Mouse (Mus musculus): ENCODE measurements around the gene Ccdc137. TPM values are rescaled to one million over a fixed set of nuclear protein-coding genes. Genes with fewer than 3 reads are reported as not detected.
A peak's percentile ranks its signal among the peaks of the same experiment; 100 is the strongest.

The Ccdc137 gene
- polyA plus RNA-seq, 1 experiment from 2014 or later = 33.8 TPM

GRCm38 (mm10) chr11:120508290-120508870 lies 50.5 kb downstream of the Ccdc137 start:
- no peak overlapping the region for H3K27ac ChIP-seq (ENCODE audit: low read depth, low read length)
- ATAC-seq (replicated peaks; ENCODE audit: low FRiP score) = no peak
- no peak overlapping the region for H3K4me3 ChIP-seq (ENCODE audit: low read depth, low read length)
- WGBS = 89% methylated on average over 9 of the region's 9 CpGs
- H3K9ac ChIP-seq (ENCODE audit: low read length) = no peak overlapping the region
- H3K27me3 ChIP-seq (ENCODE audit: control insufficient read depth, insufficient read depth, low read length) = no peaks in the 10 kb centered on the region
- no peaks in the 10 kb centered on the region for H3K36me3 ChIP-seq (ENCODE audit: control insufficient read depth, insufficient read depth, low read length)
- no peaks in the 10 kb centered on the region for H3K9me3 ChIP-seq (ENCODE audit: control insufficient read depth, low read length)
- H3K4me1 ChIP-seq (replicated peaks; ENCODE audit: control insufficient read depth, insufficient read depth, low read length) = peaks cover 5% of the 10 kb centered on the region; the same call in 1 of the 2 replicates
- no peak overlapping the region for H3K4me2 ChIP-seq (ENCODE audit: low read depth, low read length, severe bottlenecking)
- no peak for DNase-seq (ENCODE audit: low spot score)

GRCm38 (mm10) chr11:120509940-120510339 lies 52.0 kb downstream of the Ccdc137 start:
- Histone ChIP-seq H3K4me2 (ENCODE audit: low read depth, low read length, severe bottlenecking) (no peak overlapping the region), H3K9ac (ENCODE audit: low read length) (no peak overlapping the region; the same call in 1 of the 2 replicates), H3K27ac (ENCODE audit: low read depth, low read length) (0 out of 2 replicates have a peak overlapping the region, but pooled peaks have one; percentile 9), H3K36me3 (ENCODE audit: control insufficient read depth, insufficient read depth, low read length) (no peaks in the 10 kb centered on the region), H3K4me1 (replicated peaks; ENCODE audit: control insufficient read depth, insufficient read depth, low read length) (peaks cover 5% of the 10 kb centered on the region; the same call in 1 of the 2 replicates), H3K4me3 (ENCODE audit: low read depth, low read length) (no peak overlapping the region), H3K27me3 (ENCODE audit: control insufficient read depth, insufficient read depth, low read length) (no peaks in the 10 kb centered on the region), H3K9me3 (ENCODE audit: control insufficient read depth, low read length) (no peaks in the 10 kb centered on the region)
- no peak for ATAC-seq (replicated peaks; ENCODE audit: low FRiP score)
- WGBS = 33% methylated on average over 4 of the region's 4 CpGs
- no peak for DNase-seq (ENCODE audit: low spot score)

GRCm38 (mm10) chr11:120510375-120511030 lies 52.6 kb downstream of the Ccdc137 start:
- H3K4me2 ChIP-seq (ENCODE audit: low read depth, low read length, severe bottlenecking) = peak overlapping the region; percentile 42; the same call in 1 of the 2 replicates
- H3K9ac ChIP-seq (ENCODE audit: low read length) = peak overlapping the region; percentile 57
- no peaks in the 10 kb centered on the region for H3K36me3 ChIP-seq (ENCODE audit: control insufficient read depth, insufficient read depth, low read length)
- H3K27ac ChIP-seq (ENCODE audit: low read depth, low read length) = 0 out of 2 replicates have a peak overlapping the region, but pooled peaks have one; percentile 9
- DNase-seq (ENCODE audit: low spot score) (peak; percentile 57), ATAC-seq (replicated peaks; ENCODE audit: low FRiP score) (no peak)
- WGBS = 4% methylated on average over 16 of the region's 16 CpGs
- H3K9me3 ChIP-seq (ENCODE audit: control insufficient read depth, low read length) = no peaks in the 10 kb centered on the region
- 0 out of 2 replicates have a peak overlapping the region, but pooled peaks have one; percentile 3 for H3K4me3 ChIP-seq (ENCODE audit: low read depth, low read length)
- peaks cover 5% of the 10 kb centered on the region; the same call in 1 of the 2 replicates for H3K4me1 ChIP-seq (replicated peaks; ENCODE audit: control insufficient read depth, insufficient read depth, low read length)
- no peaks in the 10 kb centered on the region for H3K27me3 ChIP-seq (ENCODE audit: control insufficient read depth, insufficient read depth, low read length)

DNA sequence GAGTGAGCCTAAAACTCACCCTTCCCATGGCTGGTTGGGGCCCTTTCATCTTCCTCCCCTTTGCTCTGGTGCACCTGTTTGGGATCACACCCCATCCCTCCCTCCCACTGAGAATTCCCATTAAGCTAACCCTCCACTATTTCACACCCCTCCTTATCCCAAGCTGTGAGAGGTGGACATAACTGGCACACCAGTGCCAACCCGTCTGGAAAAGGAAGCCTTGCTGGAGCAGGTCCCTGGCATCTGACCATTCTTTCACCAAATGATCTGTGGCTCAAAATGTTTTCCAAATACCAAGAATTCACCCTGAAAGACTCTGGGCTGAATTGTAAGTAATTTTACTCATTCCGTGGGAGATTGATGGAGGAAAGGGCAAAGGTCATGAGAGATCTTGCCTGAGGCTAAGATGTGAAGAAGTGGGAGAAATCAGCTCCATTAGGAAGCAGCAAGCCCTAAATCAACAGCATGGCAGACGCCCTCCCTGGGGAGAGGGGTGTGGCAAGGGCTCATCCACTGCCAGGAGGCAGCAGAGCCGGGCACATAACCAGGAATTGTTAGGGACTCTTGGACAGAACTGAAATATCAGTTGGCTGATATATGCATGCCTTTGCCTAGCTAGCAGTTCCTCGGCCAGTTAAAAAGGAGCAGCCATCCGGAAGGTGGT lies 55.0 kb downstream of the Ccdc137 start:
- ATAC-seq (replicated peaks; ENCODE audit: low FRiP score) = no peak
- Histone ChIP-seq H3K4me3 (ENCODE audit: low read depth, low read length) (no peak overlapping the region), H3K27me3 (ENCODE audit: control insufficient read depth, insufficient read depth, low read length) (no peaks in the 10 kb centered on the region), H3K9me3 (ENCODE audit: control insufficient read depth, low read length) (no peaks in the 10 kb centered on the region), H3K36me3 (ENCODE audit: control insufficient read depth, insufficient read depth, low read length) (no peaks in the 10 kb centered on the region), H3K27ac (ENCODE audit: low read depth, low read length) (no peak overlapping the region), H3K4me1 (replicated peaks; ENCODE audit: control insufficient read depth, insufficient read depth, low read length) (peaks cover 5% of the 10 kb centered on the region; the same call in 1 of the 2 replicates), H3K4me2 (ENCODE audit: low read depth, low read length, severe bottlenecking) (no peak overlapping the region), H3K9ac (ENCODE audit: low read length) (no peak overlapping the region)
- DNase-seq (ENCODE audit: low spot score) = no peak
- WGBS = 56% methylated on average over 6 of the region's 6 CpGs

Other genes with a start within 250 kb of the Ccdc137 start
- gene Bahcc1, start 225.2 kb upstream of the Ccdc137 start, polyA plus RNA-seq (2014; fragmentation: Nextera tagmentation; extraction: Ambion mirVana) = 25.2 and 30.3 TPM in 2 replicates
- gene Actg1, start 109.6 kb upstream of the Ccdc137 start, polyA plus RNA-seq (2014; fragmentation: Nextera tagmentation; extraction: Ambion mirVana) = 2,808 and 3,088 TPM in 2 replicates
- 1.0 TPM in 1 of 2 replicates, not detected in the other for gene Fscn2, start 96.6 kb upstream of the Ccdc137 start, polyA plus RNA-seq (2014; fragmentation: Nextera tagmentation; extraction: Ambion mirVana)
- 33.8 and 39.8 TPM in 2 replicates for gene Faap100, start 79.4 kb upstream of the Ccdc137 start, polyA plus RNA-seq (2014; fragmentation: Nextera tagmentation; extraction: Ambion mirVana)
- 52.4 and 56.4 TPM in 2 replicates for gene Nploc4, start 20.4 kb upstream of the Ccdc137 start, polyA plus RNA-seq (2014; fragmentation: Nextera tagmentation; extraction: Ambion mirVana)
- 0.19 TPM in 1 of 2 replicates, not detected in the other for gene Tspan10, start 15.5 kb upstream of the Ccdc137 start, polyA plus RNA-seq (2014; fragmentation: Nextera tagmentation; extraction: Ambion mirVana)
- gene Pde6g, start 4.6 kb upstream of the Ccdc137 start, polyA plus RNA-seq (2014; fragmentation: Nextera tagmentation; extraction: Ambion mirVana) = 0.21 and 0.59 TPM in 2 replicates
- 11.3 and 11.6 TPM in 2 replicates for gene Oxld1, start within 50 bp of the Ccdc137 start, polyA plus RNA-seq (2014; fragmentation: Nextera tagmentation; extraction: Ambion mirVana)
- 50.1 and 54.2 TPM in 2 replicates for gene Arl16, start 9.5 kb downstream of the Ccdc137 start, polyA plus RNA-seq (2014; fragmentation: Nextera tagmentation; extraction: Ambion mirVana)
- 152 and 160 TPM in 2 replicates for gene Mrpl12, start 26.5 kb downstream of the Ccdc137 start, polyA plus RNA-seq (2014; fragmentation: Nextera tagmentation; extraction: Ambion mirVana)
- gene Slc25a10, start 33.7 kb downstream of the Ccdc137 start, polyA plus RNA-seq (2014; fragmentation: Nextera tagmentation; extraction: Ambion mirVana) = 50.9 and 57.5 TPM in 2 replicates
- gene Gcgr, start 72.6 kb downstream of the Ccdc137 start, polyA plus RNA-seq (2014; fragmentation: Nextera tagmentation; extraction: Ambion mirVana) = 0.35 TPM in 1 of 2 replicates, not detected in the other
- gene Mcrip1, start 91.6 kb downstream of the Ccdc137 start, polyA plus RNA-seq (2014; fragmentation: Nextera tagmentation; extraction: Ambion mirVana) = 213 and 247 TPM in 2 replicates
- gene Ppp1r27, start 93.0 kb downstream of the Ccdc137 start, polyA plus RNA-seq (2014; fragmentation: Nextera tagmentation; extraction: Ambion mirVana) = not detected in 2 replicates
- 439 and 476 TPM in 2 replicates for gene P4hb, start 115.1 kb downstream of the Ccdc137 start, polyA plus RNA-seq (2014; fragmentation: Nextera tagmentation; extraction: Ambion mirVana)
- gene Arhgdia, start 123.5 kb downstream of the Ccdc137 start, polyA plus RNA-seq (2014; fragmentation: Nextera tagmentation; extraction: Ambion mirVana) = 621 and 667 TPM in 2 replicates
- 808 and 816 TPM in 2 replicates for gene Alyref, start 140.2 kb downstream of the Ccdc137 start, polyA plus RNA-seq (2014; fragmentation: Nextera tagmentation; extraction: Ambion mirVana)
- 200 and 217 TPM in 2 replicates for gene Anapc11, start 140.3 kb downstream of the Ccdc137 start, polyA plus RNA-seq (2014; fragmentation: Nextera tagmentation; extraction: Ambion mirVana)
- not detected in 2 replicates for gene Npb, start 150.4 kb downstream of the Ccdc137 start, polyA plus RNA-seq (2014; fragmentation: Nextera tagmentation; extraction: Ambion mirVana)
- gene Pcyt2, start 159.8 kb downstream of the Ccdc137 start, polyA plus RNA-seq (2014; fragmentation: Nextera tagmentation; extraction: Ambion mirVana) = 126 and 134 TPM in 2 replicates
- 37.8 and 41.1 TPM in 2 replicates for gene Sirt7, start 167.1 kb downstream of the Ccdc137 start, polyA plus RNA-seq (2014; fragmentation: Nextera tagmentation; extraction: Ambion mirVana)
- 25.5 and 26.4 TPM in 2 replicates for gene Mafg, start 175.5 kb downstream of the Ccdc137 start, polyA plus RNA-seq (2014; fragmentation: Nextera tagmentation; extraction: Ambion mirVana)
- gene Pycr1, start 185.7 kb downstream of the Ccdc137 start, polyA plus RNA-seq (2014; fragmentation: Nextera tagmentation; extraction: Ambion mirVana) = 33.7 and 36.9 TPM in 2 replicates
- 0.51 TPM in 1 of 2 replicates, not detected in the other for gene Myadml2, start 190.0 kb downstream of the Ccdc137 start, polyA plus RNA-seq (2014; fragmentation: Nextera tagmentation; extraction: Ambion mirVana)
- 0.61 and 1.3 TPM in 2 replicates for gene Notum, start 203.1 kb downstream of the Ccdc137 start, polyA plus RNA-seq (2014; fragmentation: Nextera tagmentation; extraction: Ambion mirVana)
- gene Aspscr1, start 214.9 kb downstream of the Ccdc137 start, polyA plus RNA-seq (2014; fragmentation: Nextera tagmentation; extraction: Ambion mirVana) = 129 and 133 TPM in 2 replicates

All from forebrain, embryonic 11.5 days (tissue).